Mouse (Mus musculus): Measurements from ENCODE around the gene Neurl2.
A peak's percentile ranks its signal among the peaks of the same experiment; 100 is the strongest.
"Not testable (repeated sequence)": the region's sequence is repeated elsewhere in the genome, so short reads cannot be mapped to it uniquely, and the experiment has no call there.

Neurl2 gene

GRCm38 (mm10) chr2:164859155-164859554 is 25.9 kb upstream of the Neurl2 start:
- no peak for DNase-seq (ENCODE audit: low spot score in 2 of 2)

GRCm38 (mm10) chr2:164857842-164858553 is 24.7 kb upstream of the Neurl2 start:
- no peak for DNase-seq (ENCODE audit: low spot score in 2 of 2)

GRCm38 (mm10) chr2:164857101-164857821 is 24.0 kb upstream of the Neurl2 start, which contains the start of gene Pltp:
Gene Pltp (minus strand): TSS chr2:164857711.
- peak; percentile 72 to 81 for DNase-seq (ENCODE audit: low spot score in 2 of 2)

GRCm38 (mm10) chr2:164856309-164857100 is 23.2 kb upstream of the Neurl2 start:
- DNase-seq (ENCODE audit: low spot score in 2 of 2): peak in 1 of 2 experiments; percentile 40

GRCm38 (mm10) chr2:164855572-164855971 is 22.3 kb upstream of the Neurl2 start:
- DNase-seq (ENCODE audit: low spot score in 2 of 2): not testable (repeated sequence)

- DNase-seq (ENCODE audit: low spot score in 2 of 2): no peak
Observed at GRCm38 (mm10) chr2:164850061-164850460, 16.8 kb upstream of the Neurl2 start.

GRCm38 (mm10) chr2:164845782-164846181 is 12.5 kb upstream of the Neurl2 start:
- no peak for DNase-seq (ENCODE audit: low spot score in 2 of 2)

- no peak for DNase-seq (ENCODE audit: low spot score in 2 of 2)
Observed at GRCm38 (mm10) chr2:164835164-164835563, 1.9 kb upstream of the Neurl2 start.

- no peak for DNase-seq (ENCODE audit: low spot score in 2 of 2)
Observed at GRCm38 (mm10) chr2:164834531-164834930, 1.3 kb upstream of the Neurl2 start.

- peak; percentile 80 to 83 for DNase-seq (ENCODE audit: low spot score in 2 of 2)
Observed at GRCm38 (mm10) chr2:164832748-164833301, 431 bp downstream of the Neurl2 start, which contains the start of gene Ctsa. Gene Ctsa (plus strand): TSS chr2:164832873.

GRCm38 (mm10) chr2:164832032-164832747 is 1.1 kb downstream of the Neurl2 start:
- no peak for DNase-seq (ENCODE audit: low spot score in 2 of 2)

GRCm38 (mm10) chr2:164831029-164831428 is 2.2 kb downstream of the Neurl2 start:
- DNase-seq (ENCODE audit: low spot score in 2 of 2): no peak

GRCm38 (mm10) chr2:164829090-164829489 is 4.2 kb downstream of the Neurl2 start:
- DNase-seq (ENCODE audit: low spot score in 2 of 2): no peak

GRCm38 (mm10) chr2:164828437-164828836 is 4.8 kb downstream of the Neurl2 start, which contains the start of gene Spata25:
Gene Spata25 (minus strand): TSS chr2:164828537.
- DNase-seq (ENCODE audit: low spot score in 2 of 2): no peak

GRCm38 (mm10) chr2:164827146-164827850 is 6.0 kb downstream of the Neurl2 start:
- no peak for DNase-seq (ENCODE audit: low spot score in 2 of 2)

- no peak for DNase-seq (ENCODE audit: low spot score in 2 of 2)
Observed at GRCm38 (mm10) chr2:164825521-164825920, 7.7 kb downstream of the Neurl2 start.

GRCm38 (mm10) chr2:164823969-164824368 is 9.3 kb downstream of the Neurl2 start:
- no peak for DNase-seq (ENCODE audit: low spot score in 2 of 2)

GRCm38 (mm10) chr2:164823181-164823585 is 10.1 kb downstream of the Neurl2 start:
- DNase-seq (ENCODE audit: low spot score in 2 of 2): no peak

GRCm38 (mm10) chr2:164822636-164823165 is 10.6 kb downstream of the Neurl2 start, which contains the start of gene Zswim1:
Gene Zswim1 (plus strand): TSS chr2:164822686.
- peak; percentile 99 for DNase-seq (ENCODE audit: low spot score in 2 of 2)

GRCm38 (mm10) chr2:164821060-164821459 is 12.2 kb downstream of the Neurl2 start:
- no peak for DNase-seq (ENCODE audit: low spot score in 2 of 2)

All from heart, adult 9 months (tissue).